Mouse (Mus musculus) c-Kit-positive CD71-positive TER-119-positive erythroid progenitor cells, embryonic 14.5 days (primary cell): ENCODE results near the gene Ap1g2.

Source experiments
- DNase-seq: peaks from one replicate; pipeline ENCODE4 v3.0.0-alpha.2; 2013; ENCODE audit warnings: low spot score

Ap1g2 gene

GRCm38 (mm10) chr14:55055167-55055834, 51.1 kb downstream of the Ap1g2 start:
- DNase-seq = no peak

GRCm38 (mm10) chr14:55054191-55054749, 52.1 kb downstream of the Ap1g2 start:
- DNase-seq = no peak

- no peak for DNase-seq
Measured at GRCm38 (mm10) chr14:55053708-55054190, 52.6 kb downstream of the Ap1g2 start.

GRCm38 (mm10) chr14:55053050-55053449, 53.3 kb downstream of the Ap1g2 start:
- no peak for DNase-seq

- DNase-seq = no peak
Measured at GRCm38 (mm10) chr14:55052496-55052895, 53.9 kb downstream of the Ap1g2 start.
